Mouse (Mus musculus): ENCODE results near the gene Numa1. TPM values are rescaled to one million over a fixed set of nuclear protein-coding genes. Genes with fewer than 3 reads are reported as not detected.

Gene Numa1
- polyA plus RNA-seq, 1 experiment from 2014 or later = 46.2 TPM

Other genes starting within 250 kb of the Numa1 start
- 1.1 and 2.3 TPM in 2 replicates for gene Phox2a, start 115.8 kb upstream of the Numa1 start, polyA plus RNA-seq (2015; fragmentation: Nextera tagmentation; extraction: Ambion mirVana)
- gene Inppl1, start 95.9 kb upstream of the Numa1 start, polyA plus RNA-seq (2015; fragmentation: Nextera tagmentation; extraction: Ambion mirVana) = 17.4 and 22.2 TPM in 2 replicates
- gene Folr2, start 76.9 kb upstream of the Numa1 start, polyA plus RNA-seq (2015; fragmentation: Nextera tagmentation; extraction: Ambion mirVana) = 2.3 and 3.3 TPM in 2 replicates
- gene Anapc15, start 70.4 kb upstream of the Numa1 start, polyA plus RNA-seq (2015; fragmentation: Nextera tagmentation; extraction: Ambion mirVana) = 72.7 and 81.9 TPM in 2 replicates
- 0.77 and 4.3 TPM in 2 replicates for gene Folr1, start 63.3 kb upstream of the Numa1 start, polyA plus RNA-seq (2015; fragmentation: Nextera tagmentation; extraction: Ambion mirVana)
- 134 and 139 TPM in 2 replicates for gene Lamtor1, start 28.2 kb upstream of the Numa1 start, polyA plus RNA-seq (2015; fragmentation: Nextera tagmentation; extraction: Ambion mirVana)
- gene Tomt, start 27.8 kb upstream of the Numa1 start, polyA plus RNA-seq (2015; fragmentation: Nextera tagmentation; extraction: Ambion mirVana) = 0.25 and 0.54 TPM in 2 replicates
- gene Lrrc51, start 216 bp upstream of the Numa1 start, polyA plus RNA-seq (2015; fragmentation: Nextera tagmentation; extraction: Ambion mirVana) = 6.6 and 8.3 TPM in 2 replicates
- gene Il18bp, start 84.6 kb downstream of the Numa1 start, polyA plus RNA-seq (2015; fragmentation: Nextera tagmentation; extraction: Ambion mirVana) = 3.7 and 4.6 TPM in 2 replicates
- 30.7 and 33.2 TPM in 2 replicates for gene Rnf121, start 131.4 kb downstream of the Numa1 start, polyA plus RNA-seq (2015; fragmentation: Nextera tagmentation; extraction: Ambion mirVana)
- gene Xndc1, start 131.4 kb downstream of the Numa1 start, polyA plus RNA-seq (2015; fragmentation: Nextera tagmentation; extraction: Ambion mirVana) = 22.0 and 27.1 TPM in 2 replicates
- 1.9 and 2.5 TPM in 2 replicates for gene Xntrpc, start 131.6 kb downstream of the Numa1 start, polyA plus RNA-seq (2015; fragmentation: Nextera tagmentation; extraction: Ambion mirVana)
- gene Trpc2, start 149.0 kb downstream of the Numa1 start, polyA plus RNA-seq (2015; fragmentation: Nextera tagmentation; extraction: Ambion mirVana) = 1.8 TPM in 1 of 2 replicates, not detected in the other
- 0.71 and 1.2 TPM in 2 replicates for gene Art1, start 167.6 kb downstream of the Numa1 start, polyA plus RNA-seq (2015; fragmentation: Nextera tagmentation; extraction: Ambion mirVana)
- gene Art5, start 175.4 kb downstream of the Numa1 start, polyA plus RNA-seq (2015; fragmentation: Nextera tagmentation; extraction: Ambion mirVana) = 0.60 and 0.77 TPM in 2 replicates
- not detected in 2 replicates for gene Chrna10, start 182.7 kb downstream of the Numa1 start, polyA plus RNA-seq (2015; fragmentation: Nextera tagmentation; extraction: Ambion mirVana)